ENCODE assay signal across 9 mouse cellular contexts in genomic region chr8:120377803-120378189, GRCm38 (mm10).
A peak's percentile ranks its signal among the peaks of the same experiment; 100 is the strongest.
DNase-seq lines count a peak whose midpoint lies in the region; ATAC-seq and TF ChIP-seq lines count a peak whose summit lies in the region.
"Had no signal": no experiment of that assay in that cellular context is flagged by ENCODE, and none has a peak within 500 bp of the region (broad histone marks: within the 10 kb centered on the region; RNA-seq: fewer than 3 reads in every experiment).

No protein-coding gene starts in this region.

- H3K4me2 ChIP-seq in midbrain, postnatal 0 days (ENCODE audit: low read depth, low read length, poor library complexity, severe bottlenecking) = no peak overlapping the region

- H3K4me3 ChIP-seq in midbrain, embryonic 10.5 days = no peak overlapping the region
- no peak overlapping the region for H3K4me3 ChIP-seq in midbrain, postnatal 0 days (ENCODE audit: low read depth, low read length)
- H3K4me3 ChIP-seq: forebrain, embryonic 10.5 days had no signal

- H3K36me3 ChIP-seq in midbrain, embryonic 10.5 days = no peaks in the 10 kb centered on the region
- no peaks in the 10 kb centered on the region for H3K36me3 ChIP-seq in midbrain, postnatal 0 days (ENCODE audit: insufficient read depth, low read length)
- H3K36me3 ChIP-seq: forebrain, embryonic 10.5 days had no signal

- peak overlapping the region; percentile 81; the same call in 1 of the 2 replicates for H3K27ac ChIP-seq in midbrain, embryonic 10.5 days (replicated peaks)
- H3K27ac ChIP-seq in midbrain, postnatal 0 days (ENCODE audit: low read depth, low read length) = no peak overlapping the region

- H3K4me1 ChIP-seq in midbrain, embryonic 10.5 days = peaks cover 100% of the 10 kb centered on the region
- H3K4me1 ChIP-seq in midbrain, postnatal 0 days (ENCODE audit: insufficient read depth, low read length) = peaks cover 13% of the 10 kb centered on the region; the same call in 1 of the 2 replicates

- no peak for TF ChIP-seq CTCF in midbrain, postnatal 0 days (IDR thresholded peaks at IDR 0.05)

- intact Hi-C loops in left cerebral cortex, postnatal 14 days (cut with DNase I) = no loop called here

- 68% methylated on average over 7 of the region's 7 CpGs for WGBS in midbrain, embryonic 10.5 days
- 70% methylated on average over 7 of the region's 7 CpGs for WGBS in midbrain, postnatal 0 days

- DNase-seq in midbrain, embryonic 10.5 days (ENCODE audit: low spot score) = no peak
- DNase-seq in midbrain, postnatal 0 days (ENCODE audit: low spot score) = no peak
- peak; percentile 98 for DNase-seq in MEL-GATA-1-ER (ENCODE audit: extremely low read depth, low read depth)
- DNase-seq in ovary, postnatal 10 days (ENCODE audit: low spot score) = no peak
- no peak for DNase-seq in left cerebral cortex, postnatal 14 days (ENCODE audit: low spot score in 2 of 2)
- DNase-seq: thymus, adult 2 months had no signal

- no peak overlapping the region for H3K9ac ChIP-seq in midbrain, postnatal 0 days (replicated peaks; ENCODE audit: low read length, poor library complexity, severe bottlenecking)

- ATAC-seq in midbrain, postnatal 0 days (ENCODE audit: low FRiP score) = no peak
- peak; percentile 34 to 39; a peak in 2 of 4 replicates for ATAC-seq in hematopoietic stem cell, adult 5-6 weeks (replicated peaks in 1 of 2; ENCODE audit: insufficient read depth in 1 of 2, low FRiP score in 2 of 2, low TSS enrichment in 1 of 2, low read depth in 1 of 2, poor library complexity in 2 of 2, severe bottlenecking in 2 of 2)
- ATAC-seq in megakaryocyte progenitor cell, adult 5-6 weeks (replicated peaks; ENCODE audit: poor library complexity) = peak; percentile 72

- H3K9me3 ChIP-seq in midbrain, embryonic 10.5 days (replicated peaks) = no peaks in the 10 kb centered on the region
- H3K9me3 ChIP-seq in midbrain, postnatal 0 days (ENCODE audit: low read length) = no peaks in the 10 kb centered on the region
- H3K9me3 ChIP-seq: forebrain, embryonic 10.5 days had no signal

- H3K27me3 ChIP-seq in midbrain, embryonic 10.5 days (ENCODE audit: low read depth, poor library complexity, severe bottlenecking) = peaks cover 75% of the 10 kb centered on the region
- no peaks in the 10 kb centered on the region for H3K27me3 ChIP-seq in midbrain, postnatal 0 days (ENCODE audit: insufficient read depth, low read length)
